Mouse (Mus musculus) neural tube, embryonic 11.5 days (tissue): Measurements from ENCODE around the gene Prim1. TPM values are rescaled to one million over a fixed set of nuclear protein-coding genes. Genes with fewer than 3 reads are reported as not detected.

Experiments used
- ATAC-seq: fragments of 200-750 bp; cut with Nextera tagmentation; 2 replicates; pipeline ENCODE4 v1.8.0; 2017; ENCODE audit warnings: moderate number of reproducible peaks, mild to moderate bottlenecking, moderate TSS enrichment, moderate library complexity; ENCODE audit not compliant: insufficient read depth, low FRiP score, low TSS enrichment
- DNase-seq: peaks from one replicate; pipeline ENCODE4 v3.0.0-alpha.2; 2015; ENCODE audit warnings: low spot score
- H3K27ac ChIP-seq: fragments of 300-500 bp; sonication (generic); 2 replicates; pipeline ENCODE4 v1.5.1; 2014; ENCODE audit warnings: low read depth, mild to moderate bottlenecking, low read length
- H3K27me3 ChIP-seq: fragments of 300-500 bp; sonication (generic); 2 replicates; pipeline ENCODE4 v1.6.1; 2014; ENCODE audit warnings: mild to moderate bottlenecking, low read length, mixed read lengths; ENCODE audit not compliant: control insufficient read depth, insufficient read depth
- H3K36me3 ChIP-seq: fragments of 300-500 bp; sonication (generic); 2 replicates; pipeline ENCODE4 v1.6.1; 2014; ENCODE audit warnings: mild to moderate bottlenecking, low read length, moderate library complexity, mixed read lengths; ENCODE audit not compliant: control insufficient read depth, insufficient read depth
- H3K4me1 ChIP-seq: fragments of 300-500 bp; sonication (generic); 2 replicates; pipeline ENCODE4 v1.6.1; 2014; ENCODE audit warnings: low read length, mixed read lengths; ENCODE audit not compliant: control insufficient read depth, insufficient read depth
- H3K4me2 ChIP-seq: fragments of 300-500 bp; sonication (generic); 2 replicates; pipeline ENCODE4 v1.6.1; 2014; ENCODE audit warnings: low read depth, mild to moderate bottlenecking, moderate library complexity
- H3K4me3 ChIP-seq: fragments of 300-500 bp; sonication (generic); 2 replicates; pipeline ENCODE4 v1.5.1; 2014; ENCODE audit warnings: low read depth, low read length
- H3K9ac ChIP-seq: fragments of 300-500 bp; sonication (generic); 2 replicates; pipeline ENCODE4 v1.6.1; 2014; ENCODE audit warnings: mild to moderate bottlenecking, low read length
- H3K9me3 ChIP-seq: fragments of 300-500 bp; sonication (generic); 2 replicates; pipeline ENCODE4 v1.6.1; 2016; ENCODE audit warnings: low read length; ENCODE audit not compliant: control insufficient read depth
- WGBS: fragments of 180-500 bp; shearing (Covaris S2); extraction: QIAGEN DNeasy Blood & Tissue Kit; methylation state at CpG from one replicate; pipeline ENCODE4 v1.1.7; 2014; 5-methylcytosine and 5-hydroxymethylcytosine counted together
- polyA plus RNA-seq: library from polyadenylated mRNA; unstranded; fragments of >200 nt; fragmentation: Nextera tagmentation; extraction: Ambion mirVana; gene quantifications from 2 replicates; pipeline ENCODE4 v1.2.1, GENCODE M21; 2014

Gene Prim1
- 85.0 and 91.4 TPM in 2 replicates for polyA plus RNA-seq

DNA sequence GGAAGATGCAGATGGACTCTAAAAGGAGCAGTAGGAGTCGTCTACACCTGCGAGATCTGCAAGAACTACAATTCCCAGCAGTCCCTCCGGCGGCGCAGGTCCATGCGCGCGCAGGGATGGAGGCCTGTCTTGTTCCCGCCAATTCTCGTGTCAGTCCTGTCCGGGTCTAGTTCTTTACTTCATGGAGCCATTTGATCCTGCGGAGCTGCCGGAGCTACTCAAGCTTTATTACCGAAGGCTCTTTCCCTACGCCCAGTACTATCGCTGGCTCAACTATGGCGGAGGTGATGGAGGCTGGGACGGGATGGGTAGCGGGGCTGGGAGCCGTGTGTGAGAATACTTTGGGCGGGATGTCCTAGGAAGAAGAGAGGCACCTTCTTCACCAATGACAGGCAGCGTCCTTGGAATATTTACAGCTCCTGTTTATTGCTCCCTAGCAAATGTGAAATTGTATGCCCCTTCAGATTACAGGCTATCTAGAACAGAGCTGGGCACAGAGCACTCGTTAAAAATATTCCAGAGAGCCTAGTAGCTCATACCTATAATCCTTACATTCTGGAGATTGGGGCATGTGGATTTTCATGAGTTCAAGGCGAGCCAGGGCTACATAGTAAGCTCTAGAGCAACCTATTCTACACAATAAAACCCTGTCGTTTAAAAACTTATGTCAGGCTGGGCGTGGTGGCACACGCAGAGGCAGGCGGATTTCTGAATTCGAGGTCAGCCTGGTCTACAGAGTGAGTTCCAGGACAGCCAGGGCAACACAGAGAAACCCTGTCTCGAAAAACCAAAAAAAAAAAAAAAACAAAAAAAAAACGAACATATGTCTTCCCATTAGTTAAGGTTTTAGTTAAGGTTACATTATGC is at the start of gene Prim1:
Prim1 (plus strand) TSS at position 101 of the 867 bp plus-strand sequence.
- Histone ChIP-seq H3K9me3 (no peaks in the 10 kb centered on the region), H3K9ac (peak within 1 kb of the TSS; percentile 55), H3K4me2 (peak within 1 kb of the TSS; percentile 43), H3K4me3 (peak within 1 kb of the TSS; percentile 44), H3K27me3 (no peaks in the 10 kb centered on the region), H3K27ac (no peak within 1 kb of the TSS), H3K4me1 (no peaks in the 10 kb centered on the region), H3K36me3 (no peaks in the 10 kb centered on the region)
- 6% methylated on average over 31 of the region's 31 CpGs for WGBS
- ATAC-seq: peak; percentile 84
- DNase-seq: peak; percentile 85

DNA sequence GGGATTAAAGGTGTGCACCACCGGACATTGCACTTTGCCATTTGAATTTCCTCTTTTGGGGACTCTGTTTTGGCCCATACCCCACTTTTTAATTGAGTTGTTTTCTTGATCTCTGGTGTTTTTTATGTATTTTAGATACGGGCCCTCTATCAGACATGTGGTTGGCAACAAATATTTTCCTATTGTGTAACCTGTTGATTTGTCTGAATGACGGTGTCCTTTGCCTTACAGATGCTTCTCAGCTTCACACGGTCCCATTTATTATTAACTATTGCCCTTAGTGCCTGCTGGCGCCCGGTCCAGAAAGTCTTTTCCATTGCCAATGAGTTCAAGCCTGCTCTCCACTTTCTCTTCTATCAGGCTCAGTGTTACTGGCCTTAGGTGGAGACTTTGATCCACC is 48.5 kb upstream of the Prim1 start:
- Histone ChIP-seq H3K27me3 (no peaks in the 10 kb centered on the region), H3K4me2 (no peak overlapping the region), H3K27ac (no peak overlapping the region), H3K9me3 (no peaks in the 10 kb centered on the region), H3K9ac (no peak overlapping the region), H3K4me3 (no peak overlapping the region), H3K4me1 (no peaks in the 10 kb centered on the region), H3K36me3 (no peaks in the 10 kb centered on the region)
- no peak for ATAC-seq
- DNase-seq: no peak
- WGBS: 95% methylated on average over 6 of the region's 6 CpGs

DNA sequence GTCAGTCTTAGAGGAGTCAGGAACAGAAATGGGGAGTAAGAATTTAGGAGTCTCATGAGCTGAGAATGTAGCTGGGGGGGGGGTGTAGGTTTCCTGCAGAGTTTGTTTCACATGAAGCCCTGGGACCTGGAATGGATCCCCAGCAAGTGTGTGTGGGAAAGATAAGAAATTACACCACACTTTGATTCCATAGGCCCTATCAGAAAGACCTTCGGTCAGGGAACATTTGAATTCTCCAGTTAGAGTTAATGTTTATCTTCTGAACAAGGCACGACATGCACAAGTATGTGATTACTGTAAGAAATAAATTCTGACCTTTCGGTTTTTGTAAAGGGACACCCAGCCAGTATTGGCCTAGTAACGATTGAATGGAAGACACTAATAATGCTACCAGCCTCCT is 45.1 kb upstream of the Prim1 start:
- DNase-seq (no peak), ATAC-seq (no peak)
- no peak overlapping the region for H3K4me2 ChIP-seq
- WGBS: 88% methylated on average over 4 of the region's 4 CpGs
- H3K27ac ChIP-seq: no peak overlapping the region
- H3K4me3 ChIP-seq: no peak overlapping the region
- no peaks in the 10 kb centered on the region for H3K27me3 ChIP-seq
- no peaks in the 10 kb centered on the region for H3K4me1 ChIP-seq
- H3K9me3 ChIP-seq: no peaks in the 10 kb centered on the region
- no peaks in the 10 kb centered on the region for H3K36me3 ChIP-seq
- no peak overlapping the region for H3K9ac ChIP-seq

DNA sequence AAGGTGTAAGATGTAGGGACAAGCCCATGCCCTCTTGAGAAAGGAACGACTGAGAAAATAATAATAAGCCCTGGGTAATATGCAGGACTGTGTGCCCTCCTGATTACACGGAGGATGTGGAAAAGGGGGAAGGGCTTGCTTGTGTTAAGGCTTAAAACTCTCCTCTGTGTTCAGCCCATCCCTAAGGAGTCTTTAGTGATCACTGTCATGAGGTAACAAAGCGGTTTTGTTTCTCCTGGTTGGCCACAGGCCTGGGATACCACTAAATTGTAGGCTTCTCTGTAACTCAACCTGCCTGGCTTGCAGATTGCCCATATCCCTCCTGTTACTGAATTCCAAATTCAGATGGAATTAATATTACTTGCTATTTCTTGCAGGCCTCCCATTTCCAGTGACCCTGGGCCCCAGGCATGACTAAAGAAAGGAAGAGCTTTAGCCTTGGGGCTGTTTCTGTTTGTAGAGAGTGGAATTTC is 44.6 kb upstream of the Prim1 start:
- peak; percentile 22 for DNase-seq
- H3K9me3 ChIP-seq: no peaks in the 10 kb centered on the region
- ATAC-seq: no peak
- H3K4me3 ChIP-seq: no peak overlapping the region
- H3K9ac ChIP-seq: no peak overlapping the region
- no peaks in the 10 kb centered on the region for H3K4me1 ChIP-seq
- H3K36me3 ChIP-seq: no peaks in the 10 kb centered on the region
- no peak overlapping the region for H3K27ac ChIP-seq
- H3K4me2 ChIP-seq: no peak overlapping the region
- WGBS: 61% methylated on average over 3 of the region's 3 CpGs
- no peaks in the 10 kb centered on the region for H3K27me3 ChIP-seq

DNA sequence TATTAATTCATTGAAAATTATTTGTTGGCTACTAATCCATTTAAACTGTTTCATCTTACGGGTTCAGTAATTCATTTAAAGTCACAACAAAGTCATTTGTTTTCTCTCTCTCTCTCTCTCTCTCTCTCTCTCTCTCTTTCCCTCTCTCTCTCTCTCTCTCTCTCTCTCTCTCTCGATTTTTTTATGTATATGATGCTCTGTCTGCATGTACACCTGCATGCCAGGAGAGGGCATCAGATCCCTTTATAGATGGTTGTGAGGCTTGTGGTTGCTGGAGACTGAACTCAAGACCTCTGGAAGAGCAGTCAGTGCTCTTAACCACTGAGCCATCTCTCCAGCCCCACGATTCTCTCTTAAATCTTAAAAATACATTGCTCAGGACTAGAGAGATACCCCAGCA is 43.8 kb upstream of the Prim1 start:
- DNase-seq (no peak), ATAC-seq (no peak)
- H3K9me3 ChIP-seq: no peaks in the 10 kb centered on the region
- no peak overlapping the region for H3K4me2 ChIP-seq
- H3K4me3 ChIP-seq: no peak overlapping the region
- H3K27ac ChIP-seq: no peak overlapping the region
- H3K27me3 ChIP-seq: no peaks in the 10 kb centered on the region
- H3K36me3 ChIP-seq: no peaks in the 10 kb centered on the region
- H3K4me1 ChIP-seq: no peaks in the 10 kb centered on the region
- no peak overlapping the region for H3K9ac ChIP-seq
- WGBS: 79% methylated on average over 3 of the region's 3 CpGs

DNA sequence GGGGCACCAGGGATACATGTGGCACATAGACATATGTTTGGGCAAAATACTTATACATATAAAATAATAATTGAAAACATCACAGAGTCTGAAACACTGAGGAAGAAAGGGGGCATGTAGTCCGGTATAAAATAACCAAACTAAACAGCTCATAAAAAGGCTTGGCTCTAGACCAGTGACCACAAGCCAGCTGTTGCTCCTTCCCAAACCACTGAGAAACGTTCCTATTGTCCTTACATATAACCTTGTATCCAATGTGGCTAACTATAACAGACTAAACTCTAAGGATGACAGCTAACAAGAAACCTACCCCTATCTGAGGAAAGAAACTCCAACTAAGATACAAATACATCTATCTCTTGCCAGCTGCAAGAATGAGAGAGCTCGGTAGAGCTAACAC is 40.9 kb upstream of the Prim1 start:
- 84% methylated on average over 3 of the region's 3 CpGs for WGBS
- H3K9me3 ChIP-seq: no peaks in the 10 kb centered on the region
- no peak overlapping the region for H3K9ac ChIP-seq
- DNase-seq (no peak), ATAC-seq (no peak)
- no peak overlapping the region for H3K4me3 ChIP-seq
- no peak overlapping the region for H3K4me2 ChIP-seq
- H3K4me1 ChIP-seq: no peaks in the 10 kb centered on the region
- no peak overlapping the region for H3K27ac ChIP-seq
- no peaks in the 10 kb centered on the region for H3K36me3 ChIP-seq
- H3K27me3 ChIP-seq: no peaks in the 10 kb centered on the region

DNA sequence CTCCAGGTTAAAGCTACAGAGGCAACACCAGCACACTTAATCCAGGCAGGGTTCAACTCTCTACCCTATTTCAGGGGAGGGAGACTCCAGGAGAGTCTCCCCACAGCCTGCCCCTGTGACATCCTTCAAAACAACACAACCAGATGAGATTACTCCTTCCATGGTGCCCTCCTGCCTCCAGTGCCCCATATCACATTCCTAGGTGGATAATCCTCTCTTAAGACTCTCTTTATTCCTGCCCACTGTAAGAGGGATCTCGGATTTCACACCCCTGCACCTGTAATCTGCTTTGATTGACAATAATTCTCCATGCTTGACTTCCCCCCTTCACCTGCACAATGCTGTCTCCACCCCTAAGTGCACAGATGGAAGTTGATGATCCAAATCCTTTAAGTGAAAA is 39.5 kb upstream of the Prim1 start:
- Histone ChIP-seq H3K9me3 (no peaks in the 10 kb centered on the region), H3K4me3 (no peak overlapping the region), H3K27me3 (no peaks in the 10 kb centered on the region), H3K36me3 (no peaks in the 10 kb centered on the region), H3K9ac (no peak overlapping the region), H3K4me1 (no peaks in the 10 kb centered on the region), H3K27ac (no peak overlapping the region), H3K4me2 (no peak overlapping the region)
- DNase-seq: no peak
- ATAC-seq: no peak
- 30% methylated on average over 1 of the region's 1 CpGs for WGBS

DNA sequence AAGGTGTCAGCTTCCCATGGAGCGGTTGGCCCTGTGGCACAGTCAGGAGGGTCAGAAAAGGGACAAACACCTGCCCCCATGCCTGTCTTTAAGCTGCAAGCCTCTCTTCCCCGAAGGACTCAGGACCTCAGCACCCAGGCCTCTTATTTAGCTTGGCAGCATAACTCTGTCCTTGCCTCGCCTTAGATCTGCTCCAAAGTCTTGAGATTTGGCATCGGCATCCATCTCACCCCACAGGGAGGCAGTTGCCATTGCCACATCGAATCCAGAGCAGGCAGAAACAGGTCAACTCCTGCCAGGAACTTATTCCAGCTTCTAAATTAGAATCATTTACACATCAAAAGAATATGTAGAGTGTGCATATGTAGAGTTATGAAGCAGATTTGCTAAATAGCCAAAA is 30.3 kb upstream of the Prim1 start:
- peaks cover 8% of the 10 kb centered on the region for H3K4me1 ChIP-seq
- no peaks in the 10 kb centered on the region for H3K36me3 ChIP-seq
- no peak overlapping the region for H3K4me3 ChIP-seq
- H3K9ac ChIP-seq: no peak overlapping the region
- ATAC-seq (no peak), DNase-seq (no peak)
- H3K27me3 ChIP-seq: no peaks in the 10 kb centered on the region
- 84% methylated on average over 5 of the region's 5 CpGs for WGBS
- H3K27ac ChIP-seq: no peak overlapping the region
- 0 out of 2 replicates have a peak, but pooled peaks cover 3% of the 10 kb centered on the region for H3K9me3 ChIP-seq
- no peak overlapping the region for H3K4me2 ChIP-seq

DNA sequence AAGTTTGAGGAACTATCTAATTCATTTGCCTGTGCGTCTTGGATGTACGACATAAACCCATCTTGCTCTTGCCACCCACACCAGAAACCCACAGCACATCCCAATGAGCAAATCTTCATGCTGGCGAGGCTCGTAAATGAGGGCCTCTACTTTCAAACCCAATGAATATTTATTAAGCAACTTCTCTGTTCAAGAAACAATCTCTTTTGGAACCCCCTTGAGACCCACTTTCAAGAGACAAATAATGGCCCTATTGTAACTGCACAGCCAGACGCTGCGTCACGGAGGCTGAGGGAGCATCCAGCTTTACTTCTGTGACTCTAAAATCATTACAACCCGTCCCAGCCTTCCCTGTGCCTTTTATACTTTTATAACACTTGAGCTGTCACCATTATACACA is 29.4 kb upstream of the Prim1 start:
- Histone ChIP-seq H3K36me3 (no peaks in the 10 kb centered on the region), H3K9me3 (0 out of 2 replicates have a peak, but pooled peaks cover 3% of the 10 kb centered on the region), H3K4me3 (no peak overlapping the region), H3K4me2 (0 out of 2 replicates have a peak overlapping the region, but pooled peaks have one; percentile 25), H3K27me3 (no peaks in the 10 kb centered on the region), H3K9ac (no peak overlapping the region), H3K4me1 (peaks cover 8% of the 10 kb centered on the region), H3K27ac (peak overlapping the region; percentile 73)
- ATAC-seq: peak; percentile 78
- 29% methylated on average over 8 of the region's 8 CpGs for WGBS
- DNase-seq: peak; percentile 66
